Mouse (Mus musculus) kidney, adult 2 months (tissue): ENCODE measurements around the gene Ubn2. TPM values are rescaled to one million over a fixed set of nuclear protein-coding genes. Genes with fewer than 3 reads are reported as not detected.
A peak's percentile ranks its signal among the peaks of the same experiment; 100 is the strongest.
"Not testable (repeated sequence)": the region's sequence is repeated elsewhere in the genome, so short reads cannot be mapped to it uniquely, and the experiment has no call there.

Experiments
- DNase-seq: peaks from one replicate; pipeline ENCODE4 v3.0.0; 2021
- H3K27ac ChIP-seq: fragments of 200-500 bp; 2 replicates; pipeline ENCODE4 v1.5.1; 2012; ENCODE audit warnings: low read depth, low read length, control low read depth, inconsistent platforms; ENCODE audit not compliant: insufficient read depth
- H3K27me3 ChIP-seq: fragments of 200-500 bp; replicated peaks from 2 replicates; pipeline ENCODE4 v1.6.1; 2012; ENCODE audit warnings: mild to moderate bottlenecking, moderate library complexity, low read length, inconsistent platforms; ENCODE audit not compliant: control insufficient read depth, insufficient read depth
- H3K36me3 ChIP-seq: fragments of 200-500 bp; 2 replicates; pipeline ENCODE4 v1.6.1; 2012; ENCODE audit warnings: mild to moderate bottlenecking, moderate library complexity, low read length, inconsistent platforms; ENCODE audit not compliant: control insufficient read depth, insufficient read depth
- H3K4me1 ChIP-seq: fragments of 200-500 bp; 2 replicates; pipeline ENCODE4 v1.6.1; 2011; ENCODE audit warnings: low read length; ENCODE audit not compliant: control insufficient read depth, insufficient read depth
- H3K4me3 ChIP-seq: fragments of 200-500 bp; 2 replicates; pipeline ENCODE4 v1.5.1; 2011; ENCODE audit warnings: mild to moderate bottlenecking, low read depth, low read length, control low read depth; ENCODE audit not compliant: insufficient read depth
- CTCF ChIP-seq: fragments of 200-500 bp; conservative IDR thresholded peaks from 2 replicates; pipeline ENCODE4 v1.5.1; 2011; ENCODE audit warnings: low read depth, mild to moderate bottlenecking, control low read depth, low read length, moderate library complexity, mixed read lengths; ENCODE audit not compliant: insufficient read depth, insufficient read length
- POLR2A ChIP-seq: fragments of 200-500 bp; IDR thresholded peaks from one replicate; pipeline ENCODE4 v1.6.1; 2011; ENCODE audit warnings: low read depth, low read length, control low read depth
- WGBS: fragments of 180-500 bp; shearing (Covaris S2); methylation state at CpG from one replicate; pipeline ENCODE4 v1.1.7; 2018; 5-methylcytosine and 5-hydroxymethylcytosine counted together
- polyA plus RNA-seq: library from polyadenylated mRNA; depleted of rRNA; stranded (reverse); fragments of >200 nt; gene quantifications from 2 replicates; pipeline ENCODE4 v1.2.3, GENCODE M21; 2012; rRNA removed

Ubn2 gene
- polyA plus RNA-seq = 6.0 and 7.0 TPM in 2 replicates

DNA sequence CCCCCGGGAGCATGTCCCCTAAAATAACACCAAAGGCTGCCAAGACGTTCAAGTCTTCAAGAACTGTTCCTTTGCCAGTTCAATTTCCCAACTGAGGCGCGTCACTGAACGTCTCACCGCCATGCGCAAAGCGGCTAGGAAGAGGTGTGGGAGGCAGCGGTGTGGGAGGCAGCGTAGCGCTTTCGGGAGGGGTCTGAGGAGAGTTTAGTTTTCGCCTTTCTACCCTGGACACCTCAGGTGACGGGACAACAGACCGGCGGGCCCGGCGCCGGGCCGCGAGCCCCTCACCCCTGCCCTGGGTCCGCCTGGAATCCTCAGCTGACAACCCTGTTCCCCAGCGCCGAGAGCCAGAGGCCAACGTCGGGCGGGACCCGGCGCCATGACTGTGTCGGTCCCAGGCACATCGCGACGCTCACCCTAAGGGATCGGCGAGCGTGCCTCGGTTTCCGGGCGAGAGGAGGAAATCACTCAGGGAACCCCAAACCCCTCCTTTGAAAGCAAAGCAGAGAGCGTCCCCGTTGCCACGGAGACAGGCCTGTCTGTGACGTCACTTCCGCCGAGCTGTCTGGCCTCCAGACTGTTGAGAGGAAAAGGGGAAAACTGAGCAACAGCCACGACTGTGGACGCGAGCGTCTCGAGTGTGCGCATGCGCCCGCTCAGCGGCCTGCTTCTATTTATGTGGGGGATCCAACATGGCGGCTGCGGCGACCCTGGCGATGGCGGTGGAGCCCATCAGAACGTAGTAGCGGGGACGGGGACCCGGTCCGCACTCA is at the start of gene Ubn2:
TSS of gene Ubn2 (plus strand) at position 690 of the 773 bp plus-strand sequence.
- TF ChIP-seq POLR2A (peak; percentile 66), CTCF (no peak)
- Histone ChIP-seq H3K27me3 (no peaks in the 10 kb centered on the region), H3K4me3 (peak within 1 kb of the TSS; percentile 89), H3K4me1 (no peaks in the 10 kb centered on the region; the same call in 1 of the 2 replicates), H3K27ac (peak within 1 kb of the TSS; percentile 98), H3K36me3 (no peaks in the 10 kb centered on the region)
- WGBS = under 1% methylated on average over 64 of the region's 64 CpGs
- peak; percentile 99 for DNase-seq

DNA sequence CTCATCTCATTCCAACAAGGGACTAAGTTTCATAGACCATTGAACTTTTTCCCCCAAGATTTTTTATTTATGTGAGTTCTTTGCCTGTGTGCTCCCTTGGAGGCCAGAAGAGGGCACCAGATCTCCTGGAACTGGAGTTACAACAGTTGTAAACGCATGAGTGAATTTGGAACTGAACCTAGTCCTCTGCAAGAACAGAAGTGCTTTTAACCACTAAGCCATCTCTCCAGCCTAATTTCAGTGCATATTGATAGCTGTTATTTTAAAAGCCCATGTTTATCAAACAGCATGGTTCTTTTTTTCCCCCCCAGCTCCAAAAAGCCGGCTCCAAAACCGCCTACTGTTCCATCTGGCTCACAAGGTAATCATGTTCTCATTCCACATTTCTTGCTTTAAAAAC is 44.1 kb upstream of the Ubn2 start:
- no peak overlapping the region for H3K4me3 ChIP-seq
- no peaks in the 10 kb centered on the region for H3K36me3 ChIP-seq
- no peak overlapping the region for H3K27ac ChIP-seq
- no peaks in the 10 kb centered on the region for H3K4me1 ChIP-seq
- peak; percentile 68 for DNase-seq
- TF ChIP-seq POLR2A (no peak), CTCF (peak; percentile 64)
- WGBS = 77% methylated on average over 3 of the region's 3 CpGs
- H3K27me3 ChIP-seq = no peaks in the 10 kb centered on the region

- not testable (repeated sequence) for DNase-seq, H3K27me3 ChIP-seq, H3K4me1 ChIP-seq, H3K36me3 ChIP-seq, H3K27ac ChIP-seq, H3K4me3 ChIP-seq
- 82% methylated on average over 5 of the region's 5 CpGs for WGBS
Observed at GRCm38 (mm10) chr6:38432457-38432856, 1.3 kb upstream of the Ubn2 start.

DNA sequence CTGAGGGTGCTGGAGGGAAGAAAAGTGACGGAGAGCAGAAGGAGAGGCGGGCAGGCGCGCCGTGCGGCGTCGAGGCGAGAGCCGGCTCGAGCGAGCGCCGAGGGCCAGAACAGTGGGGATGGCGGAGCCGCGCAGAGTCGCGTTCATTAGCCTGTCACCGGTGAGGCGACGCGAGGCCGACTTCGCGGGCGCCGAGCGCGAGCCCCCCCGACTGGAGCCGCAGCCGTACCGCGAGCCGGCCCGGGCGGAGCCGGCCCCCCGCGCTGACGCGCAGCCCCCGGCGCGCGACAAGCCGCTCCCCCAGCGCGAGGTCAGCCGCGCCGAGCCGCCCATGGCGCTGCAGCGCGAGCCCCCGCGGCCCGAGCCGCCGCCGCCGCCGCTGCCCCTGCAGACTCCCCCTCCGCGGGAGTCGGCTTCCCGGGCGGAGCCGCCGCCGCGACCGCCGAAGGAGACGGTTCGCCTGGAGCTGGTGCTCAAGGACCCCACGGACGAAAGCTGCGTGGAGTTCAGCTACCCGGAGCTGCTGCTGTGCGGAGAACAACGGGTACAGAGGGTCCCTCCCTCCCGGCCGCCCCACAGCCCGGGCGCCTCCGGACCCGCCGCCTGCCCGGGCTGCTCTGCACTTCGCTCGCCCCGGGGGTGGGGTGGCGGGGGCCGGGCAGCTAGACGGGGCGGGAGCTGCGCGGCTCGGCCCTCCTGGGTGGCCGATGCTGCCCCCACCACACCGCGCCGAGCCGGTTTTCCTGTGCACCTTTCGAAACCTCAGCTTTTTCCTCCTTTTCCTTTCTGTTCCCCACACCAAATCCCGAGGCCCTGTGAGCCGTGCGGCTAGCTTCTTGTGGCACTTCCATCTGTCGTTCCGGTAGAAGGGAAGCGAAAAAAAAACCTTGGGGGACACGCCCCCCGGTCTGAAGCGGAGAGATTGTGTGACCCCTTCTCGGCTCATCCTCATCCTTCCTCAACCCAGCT is 589 bp downstream of the Ubn2 start:
- WGBS = 4% methylated on average over 116 of the region's 118 CpGs
- Histone ChIP-seq H3K4me1 (no peaks in the 10 kb centered on the region; the same call in 1 of the 2 replicates), H3K27ac (peak overlapping the region; percentile 98), H3K27me3 (no peaks in the 10 kb centered on the region), H3K36me3 (no peaks in the 10 kb centered on the region), H3K4me3 (peak overlapping the region; percentile 89)
- peak; percentile 58 for DNase-seq
- TF ChIP-seq POLR2A (no peak), CTCF (no peak)

GRCm38 (mm10) chr6:38443842-38444241 is 10.1 kb downstream of the Ubn2 start:
- Histone ChIP-seq H3K36me3 (peaks cover 1% of the 10 kb centered on the region; the same call in 1 of the 2 replicates), H3K27ac (no peak overlapping the region), H3K27me3 (no peaks in the 10 kb centered on the region), H3K4me1 (no peaks in the 10 kb centered on the region; the same call in 1 of the 2 replicates), H3K4me3 (no peak overlapping the region)
- TF ChIP-seq POLR2A = no peak
- no peak for TF ChIP-seq CTCF
- 95% methylated on average over 3 of the region's 3 CpGs for WGBS
- no peak for DNase-seq

DNA sequence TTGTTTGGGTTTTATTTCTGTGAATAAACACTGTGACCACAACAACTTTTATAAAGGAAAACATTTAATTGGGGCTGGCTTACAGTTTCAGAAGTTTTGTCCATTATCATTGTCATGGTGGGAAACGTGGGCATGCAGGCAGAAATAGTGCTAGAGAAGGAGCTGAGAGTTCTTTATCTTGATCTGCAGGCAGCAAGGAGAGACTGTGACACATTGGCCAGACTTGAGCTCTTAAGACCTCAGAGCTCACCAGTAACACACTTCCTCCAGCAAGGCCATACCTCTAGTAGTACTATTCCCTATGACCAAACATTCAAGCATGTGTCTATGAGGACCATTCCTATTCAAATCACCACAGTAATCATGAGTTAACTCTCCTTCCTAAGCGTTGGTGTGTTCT is 14.5 kb downstream of the Ubn2 start:
- Histone ChIP-seq H3K27ac (no peak overlapping the region), H3K4me3 (no peak overlapping the region), H3K36me3 (no peaks in the 10 kb centered on the region; the same call in 1 of the 2 replicates), H3K4me1 (no peaks in the 10 kb centered on the region), H3K27me3 (no peaks in the 10 kb centered on the region)
- TF ChIP-seq CTCF (no peak), POLR2A (no peak)
- DNase-seq = no peak
- WGBS = 86% methylated on average over 2 of the region's 2 CpGs

DNA sequence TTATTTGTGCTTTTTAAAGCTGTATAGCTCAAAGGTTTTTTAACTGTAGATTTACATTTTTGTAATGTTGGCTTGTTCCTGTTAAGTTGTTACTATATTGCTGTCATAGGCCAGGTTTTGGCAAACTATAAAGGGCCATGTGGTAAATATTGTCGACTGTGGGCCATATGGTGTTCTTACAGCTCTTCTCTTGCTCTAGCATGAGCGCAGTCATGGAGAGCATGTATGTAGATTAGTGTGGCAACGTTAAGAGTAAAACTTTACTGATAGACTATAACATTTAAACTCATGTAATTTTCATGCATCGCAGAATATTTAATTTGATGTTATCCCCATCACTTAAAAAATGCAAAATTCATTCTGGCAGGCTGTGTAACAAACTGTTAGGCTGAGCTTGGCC is 19.3 kb downstream of the Ubn2 start:
- Histone ChIP-seq H3K4me3 (no peak overlapping the region), H3K27ac (no peak overlapping the region), H3K4me1 (no peaks in the 10 kb centered on the region), H3K36me3 (peaks cover 2% of the 10 kb centered on the region), H3K27me3 (no peaks in the 10 kb centered on the region)
- 91% methylated on average over 4 of the region's 4 CpGs for WGBS
- no peak for TF ChIP-seq POLR2A
- TF ChIP-seq CTCF = no peak
- DNase-seq = no peak

- H3K36me3 ChIP-seq, H3K4me1 ChIP-seq, H3K4me3 ChIP-seq, H3K27ac ChIP-seq, DNase-seq, H3K27me3 ChIP-seq: not testable (repeated sequence)
Observed at GRCm38 (mm10) chr6:38456425-38456824, 22.7 kb downstream of the Ubn2 start.
